Mouse (Mus musculus): ENCODE measurements around the gene Rufy3.

- no peak for TF ChIP-seq HCFC1 (IDR thresholded peaks at IDR 0.05; ENCODE audit: borderline replicate concordance, insufficient read depth, low read length)
- TF ChIP-seq ZC3H11A (IDR thresholded peaks at IDR 0.05; ENCODE audit: borderline replicate concordance, low read depth, low read length) = peak; percentile 73; the same call in 1 of the 2 replicates
- TF ChIP-seq MAFK (IDR thresholded peaks at IDR 0.05; ENCODE audit: insufficient read depth, low read depth, low read length) = no peak
Observed at GRCm38 (mm10) chr5:88519232-88519631, 45.6 kb upstream of the Rufy3 start.

Measured in ES-E14 (cell line).